In the genomic region with DNA sequence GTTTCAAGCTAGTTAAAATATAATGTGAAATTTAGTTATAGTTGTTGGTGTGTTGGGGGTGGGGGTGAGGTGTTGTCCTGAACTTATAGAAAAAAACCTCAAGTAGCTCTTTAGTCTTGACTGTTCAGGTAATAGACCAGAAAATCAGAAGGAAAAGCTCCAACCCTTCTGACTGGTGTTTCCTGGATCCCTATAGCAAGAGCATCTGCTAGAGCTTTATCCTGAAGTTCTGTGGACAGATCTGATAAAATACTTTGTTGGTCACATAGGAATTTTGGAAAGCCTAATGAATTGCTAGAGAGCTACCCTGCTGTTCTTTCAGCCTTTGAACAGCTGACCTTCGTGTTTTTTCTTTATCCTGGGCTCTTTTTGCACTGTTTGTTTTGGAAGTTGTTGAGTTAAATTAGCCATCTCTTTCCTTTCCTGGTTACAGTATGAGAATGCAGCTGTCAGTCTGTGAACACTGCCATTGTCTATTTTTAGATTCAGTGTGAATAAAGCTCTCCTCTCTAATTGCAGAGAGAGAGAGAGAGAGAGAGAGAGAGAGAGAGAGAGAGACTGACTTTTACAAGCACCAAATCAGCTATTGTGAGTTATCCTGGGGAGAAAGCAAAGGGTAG, we compare ENCODE assay signal across 9 mouse cellular contexts. TPM values are rescaled to one million over a fixed set of nuclear protein-coding genes. Genes with fewer than 3 reads are reported as not detected.
DNase-seq lines count a peak whose midpoint lies in the region; ATAC-seq and TF ChIP-seq lines count a peak whose summit lies in the region.
"Had no signal": no experiment of that assay in that cellular context is flagged by ENCODE, and none has a peak within 500 bp of the region (broad histone marks: within the 10 kb centered on the region; RNA-seq: fewer than 3 reads in every experiment).

No protein-coding gene starts in this region.

- WGBS in kidney, embryonic 16.5 days = 9% methylated on average over 1 of the region's 1 CpGs
- WGBS in forebrain, postnatal 0 days = 5% methylated on average over 1 of the region's 1 CpGs
- 0% methylated on average over 1 of the region's 1 CpGs for WGBS in midbrain, embryonic 16.5 days

- TF ChIP-seq CTCF in forebrain, postnatal 0 days (IDR thresholded peaks at IDR 0.05; ENCODE audit: low read depth) = no peak

- H3K9ac ChIP-seq in kidney, embryonic 16.5 days (replicated peaks; ENCODE audit: low read length) = no peak overlapping the region
- H3K9ac ChIP-seq in forebrain, postnatal 0 days = no peak overlapping the region
- no peak overlapping the region for H3K9ac ChIP-seq in midbrain, embryonic 16.5 days (ENCODE audit: low read depth, low read length)

- peaks cover 17% of the 10 kb centered on the region for H3K4me1 ChIP-seq in kidney, embryonic 16.5 days (ENCODE audit: insufficient read depth, low read length)
- H3K4me1 ChIP-seq in forebrain, postnatal 0 days (ENCODE audit: insufficient read depth) = peaks cover 15% of the 10 kb centered on the region
- H3K4me1 ChIP-seq in midbrain, embryonic 16.5 days (ENCODE audit: control insufficient read depth, insufficient read depth, low read length) = peaks cover 16% of the 10 kb centered on the region

- H3K4me3 ChIP-seq in kidney, embryonic 16.5 days (ENCODE audit: low read length) = no peak overlapping the region
- H3K4me3 ChIP-seq in forebrain, postnatal 0 days (ENCODE audit: low read depth, low read length) = no peak overlapping the region
- H3K4me3 ChIP-seq in midbrain, embryonic 16.5 days (ENCODE audit: low read depth, low read length) = no peak overlapping the region

- H3K27me3 ChIP-seq in kidney, embryonic 16.5 days (ENCODE audit: insufficient read depth, low read length) = no peaks in the 10 kb centered on the region
- H3K27me3 ChIP-seq in forebrain, postnatal 0 days (ENCODE audit: insufficient read depth, low read length) = no peaks in the 10 kb centered on the region
- H3K27me3 ChIP-seq in midbrain, embryonic 16.5 days (ENCODE audit: control insufficient read depth, insufficient read depth, low read depth, low read length) = no peaks in the 10 kb centered on the region

- no peak for DNase-seq in kidney, adult 11 months
- peak; percentile 46 for DNase-seq in brain, embryonic 18.5 days (ENCODE audit: low read depth, low spot score)
- DNase-seq in forebrain, postnatal 0 days = peak; percentile 55
- DNase-seq in yolk sac, embryonic 10.5 days (ENCODE audit: low spot score) = no peak
- no peak for DNase-seq in spleen, adult 18-20 months

- H3K4me2 ChIP-seq in kidney, embryonic 16.5 days (replicated peaks; ENCODE audit: low read depth, low read length) = no peak overlapping the region
- no peak overlapping the region for H3K4me2 ChIP-seq in forebrain, postnatal 0 days (ENCODE audit: low read depth)
- H3K4me2 ChIP-seq in midbrain, embryonic 16.5 days (ENCODE audit: low read length) = no peak overlapping the region

- no peaks in the 10 kb centered on the region for H3K9me3 ChIP-seq in kidney, embryonic 16.5 days (ENCODE audit: low read length)
- H3K9me3 ChIP-seq in forebrain, postnatal 0 days (ENCODE audit: low read length) = no peaks in the 10 kb centered on the region
- no peaks in the 10 kb centered on the region for H3K9me3 ChIP-seq in midbrain, embryonic 16.5 days (replicated peaks; ENCODE audit: control insufficient read depth, low read length, poor library complexity, severe bottlenecking)
- H3K9me3 ChIP-seq: G1E had no signal

- H3K27ac ChIP-seq in kidney, embryonic 16.5 days (ENCODE audit: low read length) = 0 out of 2 replicates have a peak overlapping the region, but pooled peaks have one; percentile 14
- H3K27ac ChIP-seq in forebrain, postnatal 0 days (ENCODE audit: low read depth, low read length) = peak overlapping the region; percentile 72
- H3K27ac ChIP-seq in midbrain, embryonic 16.5 days (ENCODE audit: low read length) = peak overlapping the region; percentile 64

- H3K36me3 ChIP-seq in kidney, embryonic 16.5 days (ENCODE audit: insufficient read depth, low read length) = no peaks in the 10 kb centered on the region; the same call in 1 of the 2 replicates
- no peaks in the 10 kb centered on the region for H3K36me3 ChIP-seq in forebrain, postnatal 0 days (ENCODE audit: insufficient read depth)
- no peaks in the 10 kb centered on the region for H3K36me3 ChIP-seq in midbrain, embryonic 16.5 days (ENCODE audit: control insufficient read depth, insufficient read depth, low read length)
- H3K36me3 ChIP-seq: G1E had no signal

- no peak for ATAC-seq in kidney, embryonic 16.5 days (ENCODE audit: low FRiP score, low TSS enrichment)
- ATAC-seq in forebrain, postnatal 0 days = peak; percentile 82
- ATAC-seq in midbrain, embryonic 16.5 days = peak; percentile 22
- no peak for ATAC-seq in erythroid progenitor cell, adult 5-6 weeks (replicated peaks; ENCODE audit: low FRiP score, poor library complexity, severe bottlenecking)

RNA-seq across cellular contexts. Expression of a gene that starts 46.4 kb away (rescaled TPM):
- 138 and 147 TPM in 2 replicates for polyA plus RNA-seq in kidney, embryonic 16.5 days (2015; fragmentation: Nextera tagmentation; extraction: Ambion mirVana)
- 31.2 and 39.3 TPM in 2 replicates for total RNA-seq in forebrain, postnatal 0 days (2014; rRNA removed)
- polyA plus RNA-seq in forebrain, postnatal 0 days (2015; fragmentation: Nextera tagmentation; extraction: Ambion mirVana) = 31.6 and 41.3 TPM in 2 replicates
- 70.4 and 80.8 TPM in 2 replicates for polyA plus RNA-seq in midbrain, embryonic 16.5 days (2015; fragmentation: Nextera tagmentation; extraction: Ambion mirVana)
- 5.4 and 6.5 TPM in 2 replicates for total RNA-seq in erythroid progenitor cell, adult 5-6 weeks (2015; ENCODE audit: low replicate concordance)
- 2.0 and 6.7 TPM in 2 replicates for total RNA-seq in erythroid progenitor cell, adult 5-6 weeks (2017; ENCODE audit: low replicate concordance)

Comparison
In these comparisons a context has a peak if more than half of its experiments do, and no peak if none do; other contexts are left out.
1. ATAC-seq: peak in forebrain, postnatal 0 days (single experiment) and midbrain, embryonic 16.5 days (single experiment); none in kidney, embryonic 16.5 days (single experiment) and erythroid progenitor cell, adult 5-6 weeks (single experiment).
2. H3K27ac ChIP-seq: peak in every context shown above with its lines; median percentile 72 in forebrain, postnatal 0 days; 64 in midbrain, embryonic 16.5 days; 14 in kidney, embryonic 16.5 days.
3. DNase-seq: peak in brain, embryonic 18.5 days (single experiment) and forebrain, postnatal 0 days (single experiment); none in kidney, adult 11 months (single experiment), yolk sac, embryonic 10.5 days (single experiment) and spleen, adult 18-20 months (0 of 2).